In genomic region chr12:73730603-73731002, GRCm38 (mm10) we compare ENCODE assay signal across 10 mouse cellular contexts.
DNase-seq lines count a peak whose midpoint lies in the region; ATAC-seq and TF ChIP-seq lines count a peak whose summit lies in the region.
"Had no signal": no experiment of that assay in that cellular context is flagged by ENCODE, and none has a peak within 500 bp of the region (broad histone marks: within the 10 kb centered on the region; RNA-seq: fewer than 3 reads in every experiment).

No protein-coding gene starts in this region.

- no peaks in the 10 kb centered on the region for H3K36me3 ChIP-seq in hindbrain, postnatal 0 days (ENCODE audit: insufficient read depth, low read length)
- H3K36me3 ChIP-seq in hindbrain, embryonic 16.5 days (ENCODE audit: control insufficient read depth, insufficient read depth, low read length) = no peaks in the 10 kb centered on the region
- H3K36me3 ChIP-seq in midbrain, postnatal 0 days (ENCODE audit: insufficient read depth, low read length) = no peaks in the 10 kb centered on the region

- no peak for ATAC-seq in hindbrain, postnatal 0 days
- ATAC-seq in hindbrain, embryonic 16.5 days = no peak
- no peak for ATAC-seq in midbrain, postnatal 0 days (ENCODE audit: low FRiP score)
- ATAC-seq in megakaryocyte, adult 5-6 weeks (ENCODE audit: poor library complexity, severe bottlenecking) = no peak

- no peak overlapping the region for H3K9ac ChIP-seq in hindbrain, postnatal 0 days (replicated peaks; ENCODE audit: low read length)
- no peak overlapping the region for H3K9ac ChIP-seq in hindbrain, embryonic 16.5 days (ENCODE audit: low read depth, low read length)
- H3K9ac ChIP-seq in midbrain, postnatal 0 days (replicated peaks; ENCODE audit: low read length, poor library complexity, severe bottlenecking) = no peak overlapping the region

- no peaks in the 10 kb centered on the region for H3K4me1 ChIP-seq in hindbrain, postnatal 0 days (ENCODE audit: insufficient read depth, low read length)
- no peaks in the 10 kb centered on the region; the same call in 1 of the 2 replicates for H3K4me1 ChIP-seq in hindbrain, embryonic 16.5 days (ENCODE audit: control insufficient read depth, insufficient read depth, low read depth, low read length)
- H3K4me1 ChIP-seq in midbrain, postnatal 0 days (ENCODE audit: insufficient read depth, low read length) = no peaks in the 10 kb centered on the region

- DNase-seq in hindbrain, postnatal 0 days (ENCODE audit: low spot score) = peak; percentile 28
- peak; percentile 94 for DNase-seq in Muller cell, postnatal 12 days (ENCODE audit: inconsistent ontology term)
- peak; percentile 74 for DNase-seq in embryo, embryonic 10 days (ENCODE audit: low spot score)
- peak; percentile 31 for DNase-seq in midbrain, postnatal 0 days (ENCODE audit: low spot score)
- no peak for DNase-seq in layer of hippocampus, postnatal 25 days (ENCODE audit: extremely low spot score in 1 of 2, low spot score in 1 of 2)
- no peak for DNase-seq in left cerebral cortex, postnatal 36 days (ENCODE audit: low spot score in 2 of 2)
- DNase-seq: thymus, postnatal 4 days had no signal

- intact Hi-C loops in left cerebral cortex, postnatal 36 days (cut with DNase I) = no loop called here

- TF ChIP-seq CTCF in hindbrain, postnatal 0 days (IDR thresholded peaks at IDR 0.05; ENCODE audit: low read depth) = no peak
- no peak for TF ChIP-seq CTCF in midbrain, postnatal 0 days (IDR thresholded peaks at IDR 0.05)

- no peak overlapping the region for H3K27ac ChIP-seq in hindbrain, postnatal 0 days
- no peak overlapping the region for H3K27ac ChIP-seq in hindbrain, embryonic 16.5 days (ENCODE audit: low read depth, low read length)
- no peak overlapping the region for H3K27ac ChIP-seq in midbrain, postnatal 0 days (ENCODE audit: low read depth, low read length)
- H3K27ac ChIP-seq: left cerebral cortex, adult 2 months had no signal

- no peak overlapping the region for H3K4me2 ChIP-seq in hindbrain, postnatal 0 days (ENCODE audit: low read depth, low read length)
- H3K4me2 ChIP-seq in hindbrain, embryonic 16.5 days (ENCODE audit: low read length) = no peak overlapping the region
- H3K4me2 ChIP-seq in midbrain, postnatal 0 days (ENCODE audit: low read depth, low read length, poor library complexity, severe bottlenecking) = no peak overlapping the region

- 24% methylated on average over 4 of the region's 4 CpGs for WGBS in hindbrain, postnatal 0 days
- 19% methylated on average over 4 of the region's 4 CpGs for WGBS in hindbrain, embryonic 16.5 days
- 27% methylated on average over 4 of the region's 4 CpGs for WGBS in midbrain, postnatal 0 days

- H3K27me3 ChIP-seq in hindbrain, postnatal 0 days (ENCODE audit: insufficient read depth, low read length) = no peaks in the 10 kb centered on the region
- peaks cover 5% of the 10 kb centered on the region for H3K27me3 ChIP-seq in hindbrain, embryonic 16.5 days (replicated peaks; ENCODE audit: control insufficient read depth, insufficient read depth, low read length)
- H3K27me3 ChIP-seq in midbrain, postnatal 0 days (ENCODE audit: insufficient read depth, low read length) = 0 out of 2 replicates have a peak, but pooled peaks cover 3% of the 10 kb centered on the region

- H3K9me3 ChIP-seq in hindbrain, postnatal 0 days (ENCODE audit: low read length) = no peaks in the 10 kb centered on the region
- H3K9me3 ChIP-seq in hindbrain, embryonic 16.5 days (ENCODE audit: control insufficient read depth, low read length) = no peaks in the 10 kb centered on the region
- H3K9me3 ChIP-seq in midbrain, postnatal 0 days (ENCODE audit: low read length) = no peaks in the 10 kb centered on the region

- no peak overlapping the region for H3K4me3 ChIP-seq in hindbrain, postnatal 0 days (ENCODE audit: low read length)
- no peak overlapping the region for H3K4me3 ChIP-seq in hindbrain, embryonic 16.5 days (ENCODE audit: low read length)
- H3K4me3 ChIP-seq in midbrain, postnatal 0 days (ENCODE audit: low read depth, low read length) = no peak overlapping the region
- H3K4me3 ChIP-seq: left cerebral cortex, adult 2 months had no signal

Comparison
In these comparisons a context has a peak if more than half of its experiments do, and no peak if none do; other contexts are left out.
1. DNase-seq: peak in hindbrain, postnatal 0 days (single experiment), Muller cell, postnatal 12 days (single experiment), embryo, embryonic 10 days (single experiment) and midbrain, postnatal 0 days (single experiment); none in layer of hippocampus, postnatal 25 days (0 of 2) and left cerebral cortex, postnatal 36 days (0 of 2).